ENCODE assay signal across 8 mouse cellular contexts in the genomic region with DNA sequence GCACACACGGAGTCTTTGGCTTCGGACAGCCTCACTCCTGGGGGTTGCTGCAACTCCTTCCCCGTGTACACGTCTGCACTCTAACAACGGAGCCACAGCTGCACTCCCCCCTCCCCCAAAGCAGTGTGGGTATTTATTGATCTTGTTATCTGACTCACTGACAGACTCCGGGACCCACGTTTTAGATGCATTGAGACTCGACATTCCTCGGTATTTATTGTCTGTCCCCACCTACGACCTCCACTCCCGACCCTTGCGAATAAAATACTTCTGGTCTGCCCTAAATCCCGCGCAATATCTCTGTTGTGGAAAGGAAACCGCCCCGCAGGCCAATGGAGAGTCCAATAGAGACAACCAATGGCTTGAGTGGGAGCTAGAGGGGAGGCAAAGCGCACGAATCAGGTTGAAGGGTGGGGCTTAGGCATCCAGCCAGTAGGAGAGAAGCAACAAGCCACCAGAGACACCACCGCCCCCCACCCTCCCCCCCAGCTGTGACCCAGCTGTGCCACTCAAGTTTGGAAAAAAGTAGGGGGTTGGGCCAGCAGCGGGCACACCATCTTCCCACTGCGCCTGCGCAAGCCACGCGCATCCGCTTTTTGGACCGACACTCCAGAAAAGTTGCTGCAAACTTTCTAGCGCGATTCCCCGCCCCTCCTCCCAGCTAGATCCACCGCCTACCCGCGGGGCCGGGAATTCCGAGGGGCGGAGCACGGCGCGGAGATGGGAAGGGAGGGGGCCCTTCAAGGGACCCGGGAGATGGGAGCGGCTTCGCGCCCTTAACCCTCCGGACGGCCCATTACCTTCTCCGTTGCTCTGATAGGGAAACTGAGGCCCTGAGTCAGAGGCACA. TPM values are rescaled to one million over a fixed set of nuclear protein-coding genes. Genes with fewer than 3 reads are reported as not detected.
DNase-seq lines count a peak whose midpoint lies in the region; ATAC-seq lines count a peak whose summit lies in the region.

No protein-coding gene starts in this region.

- intact Hi-C loops in left cerebral cortex, postnatal 25 days (cut with DNase I) = loop anchor here (2.0 kb wide), 1 partner anchor 25 kb away; a partner anchor contains a TSS

- ATAC-seq in inflammation-experienced regulatory T-cells, adult 6 months = peak; percentile 83

- DNase-seq in adrenal gland, adult (ENCODE audit: inconsistent age in 2 of 2, low spot score in 1 of 2) = peak; percentile 99
- DNase-seq in embryo, embryonic 11 days = peak; percentile 98
- peak; percentile 96 for DNase-seq in gastrocnemius, postnatal 25 days
- DNase-seq in left cerebral cortex, postnatal 25 days (ENCODE audit: low spot score in 2 of 2) = peak; percentile 82 to 83
- DNase-seq in mesoderm, embryonic 11.5 days (ENCODE audit: low read depth, low spot score) = peak; percentile 99
- DNase-seq in right cerebral cortex, postnatal 4 days = peak; percentile 85
- peak; percentile 98 for DNase-seq in yolk sac, embryonic 10.5 days (ENCODE audit: low spot score)

RNA-seq across cellular contexts. Expression of a gene that starts 0.6 kb away (rescaled TPM):
- total RNA-seq in gastrocnemius, postnatal 25 days (2021) = 1 to 10 TPM; 2.0 to 2.7 TPM
- 1 to 10 TPM in 2 of 3 experiments, under 1 TPM in 1; 0.15 to 1.2 (median 1.0) TPM for polyA plus RNA-seq in inflammation-experienced regulatory T-cells, adult 6 months (2017; shearing (Covaris generic))
- total RNA-seq in left cerebral cortex, postnatal 25 days (2021) = 1 to 10 TPM; 1.6 to 2.2 TPM

RNA-seq across cellular contexts. Expression of a gene that starts 10.1 kb away (rescaled TPM):
- 100 to 1,000 TPM; 315 to 350 TPM for total RNA-seq in gastrocnemius, postnatal 25 days (2021)
- polyA plus RNA-seq in inflammation-experienced regulatory T-cells, adult 6 months (2017; shearing (Covaris generic)) = not detected
- 10 to 100 TPM; 25.0 to 37.5 TPM for total RNA-seq in left cerebral cortex, postnatal 25 days (2021)

RNA-seq across cellular contexts. Expression of a gene that starts 17.7 kb away (rescaled TPM):
- total RNA-seq in gastrocnemius, postnatal 25 days (2021) = 10 to 100 TPM; 22.4 to 22.7 TPM
- polyA plus RNA-seq in inflammation-experienced regulatory T-cells, adult 6 months (2017; shearing (Covaris generic)) = under 1 TPM in 1 of 3 experiments, not detected in 2; 0.27 TPM
- 100 to 1,000 TPM; 138 to 142 TPM for total RNA-seq in left cerebral cortex, postnatal 25 days (2021)

RNA-seq across cellular contexts. Expression of a gene that starts 24.4 kb away (rescaled TPM):
- not detected for total RNA-seq in gastrocnemius, postnatal 25 days (2021)
- polyA plus RNA-seq in inflammation-experienced regulatory T-cells, adult 6 months (2017; shearing (Covaris generic)) = under 1 TPM in 1 of 3 experiments, not detected in 2; 0.11 TPM
- under 1 TPM; 0.25 to 0.32 TPM for total RNA-seq in left cerebral cortex, postnatal 25 days (2021)

RNA-seq across cellular contexts. Expression of a gene that starts 25.9 kb away (rescaled TPM):
- total RNA-seq in gastrocnemius, postnatal 25 days (2021) = 1 to 10 TPM; 2.9 TPM
- polyA plus RNA-seq in inflammation-experienced regulatory T-cells, adult 6 months (2017; shearing (Covaris generic)) = 10 to 100 TPM; 18.3 to 20.6 (median 20.0) TPM
- total RNA-seq in left cerebral cortex, postnatal 25 days (2021) = 10 to 100 TPM; 12.5 to 14.4 TPM

Comparison
In these comparisons a context has a peak if more than half of its experiments do, and no peak if none do; other contexts are left out.
1. Peak in every context shown above with its lines: DNase-seq and ATAC-seq.
2. RNA of a gene that starts 10.1 kb away (total RNA-seq): 315 to 350 TPM in gastrocnemius, postnatal 25 days; 25.0 to 37.5 TPM in left cerebral cortex, postnatal 25 days; every median in the first group is over 4 times any median in the second.
3. RNA of a gene that starts 17.7 kb away (total RNA-seq): 138 to 142 TPM in left cerebral cortex, postnatal 25 days; 22.4 to 22.7 TPM in gastrocnemius, postnatal 25 days; every median in the first group is over 4 times any median in the second.